Mouse (Mus musculus): ENCODE data around the gene Armcx3.
"Not testable (repeated sequence)": the region's sequence is repeated elsewhere in the genome, so short reads cannot be mapped to it uniquely, and the experiment has no call there.

Gene Armcx3

GRCm38 (mm10) chrX:134756434-134757292 lies at the start of gene Armcx3:
TSS of gene Armcx3 (plus strand) at chrX:134756595.
- DNase-seq: peak; percentile 53

GRCm38 (mm10) chrX:134716863-134717262 lies 39.5 kb upstream of the Armcx3 start:
- no peak for DNase-seq

- peak; percentile 44 for DNase-seq
Measured at GRCm38 (mm10) chrX:134717752-134718308, 38.6 kb upstream of the Armcx3 start, which contains the start of gene Armcx1. TSS of gene Armcx1 (plus strand) at chrX:134717963.

- peak; percentile 27 for DNase-seq
Measured at GRCm38 (mm10) chrX:134718524-134718923, 37.9 kb upstream of the Armcx3 start.

- not testable (repeated sequence) for DNase-seq
Measured at GRCm38 (mm10) chrX:134723762-134724161, 32.6 kb upstream of the Armcx3 start.

DNA sequence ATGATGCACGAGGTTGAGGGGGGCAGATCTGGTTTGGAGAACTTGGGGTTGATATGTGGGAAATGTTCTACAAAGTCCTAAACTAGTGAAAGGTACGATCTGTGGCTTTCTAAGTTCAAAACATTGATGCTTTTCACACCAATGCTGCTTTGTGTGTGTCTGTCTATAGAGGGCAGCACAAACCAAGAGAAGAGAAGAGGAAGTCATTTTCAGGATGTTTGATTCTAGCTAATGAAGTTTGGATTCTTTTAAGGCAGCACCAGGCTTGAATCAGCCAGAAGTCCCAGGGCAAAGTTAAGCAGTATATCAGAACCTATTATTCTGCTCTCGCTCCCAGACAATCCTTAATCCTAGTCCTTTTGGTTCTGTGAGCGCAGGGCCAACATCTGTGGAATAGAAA lies 26.6 kb upstream of the Armcx3 start:
- DNase-seq: no peak

GRCm38 (mm10) chrX:134737796-134738195 lies 18.6 kb upstream of the Armcx3 start:
- no peak for DNase-seq

DNA sequence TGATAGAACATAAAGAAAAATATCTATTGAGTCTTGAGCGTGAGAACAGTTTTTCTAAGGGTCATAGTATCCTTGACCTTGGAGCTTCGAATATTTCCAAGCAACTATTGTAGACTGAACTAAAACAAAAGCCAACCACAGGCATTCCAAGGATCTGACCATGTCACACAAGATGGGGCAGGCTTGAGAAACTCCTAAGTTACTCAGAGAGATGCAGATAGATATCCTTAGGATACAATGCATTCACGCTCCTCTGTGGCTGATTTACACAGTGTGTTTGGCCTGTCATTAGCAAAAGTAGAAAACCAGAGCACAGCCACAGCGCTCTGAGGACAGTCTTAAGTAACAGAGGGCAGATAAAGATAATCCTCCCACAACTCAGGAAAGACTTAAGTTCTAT lies 17.2 kb upstream of the Armcx3 start:
- DNase-seq: no peak

GRCm38 (mm10) chrX:134741862-134742261 lies 14.5 kb upstream of the Armcx3 start:
- no peak for DNase-seq

- peak; percentile 34 for DNase-seq
Measured at GRCm38 (mm10) chrX:134746459-134746858, 9.9 kb upstream of the Armcx3 start.

GRCm38 (mm10) chrX:134750764-134751592 lies 5.4 kb upstream of the Armcx3 start, which contains the start of gene Armcx6:
TSS of gene Armcx6 (minus strand) at chrX:134751417.
- DNase-seq: peak; percentile 55

- DNase-seq: no peak
Measured at GRCm38 (mm10) chrX:134751910-134752309, 4.5 kb upstream of the Armcx3 start.

DNA sequence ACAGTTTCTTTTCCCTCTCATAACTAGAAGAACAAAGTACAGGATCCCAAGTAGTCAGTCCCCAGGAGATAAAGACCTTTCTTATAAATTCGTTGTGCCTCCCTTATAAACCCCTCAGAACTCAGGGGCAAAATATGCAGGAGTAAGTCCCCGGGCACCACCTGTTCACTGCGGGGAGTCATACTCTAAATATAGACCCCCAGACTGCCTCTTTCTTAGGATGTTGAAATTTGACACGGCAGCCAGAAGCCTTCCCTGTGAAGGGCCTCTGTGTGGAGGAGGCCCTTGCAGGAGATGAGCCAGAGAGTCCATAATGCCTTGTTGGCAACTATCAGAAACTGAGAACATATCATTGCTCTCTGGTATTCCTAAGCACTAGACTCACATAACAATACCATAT lies 3.8 kb upstream of the Armcx3 start:
- no peak for DNase-seq

DNA sequence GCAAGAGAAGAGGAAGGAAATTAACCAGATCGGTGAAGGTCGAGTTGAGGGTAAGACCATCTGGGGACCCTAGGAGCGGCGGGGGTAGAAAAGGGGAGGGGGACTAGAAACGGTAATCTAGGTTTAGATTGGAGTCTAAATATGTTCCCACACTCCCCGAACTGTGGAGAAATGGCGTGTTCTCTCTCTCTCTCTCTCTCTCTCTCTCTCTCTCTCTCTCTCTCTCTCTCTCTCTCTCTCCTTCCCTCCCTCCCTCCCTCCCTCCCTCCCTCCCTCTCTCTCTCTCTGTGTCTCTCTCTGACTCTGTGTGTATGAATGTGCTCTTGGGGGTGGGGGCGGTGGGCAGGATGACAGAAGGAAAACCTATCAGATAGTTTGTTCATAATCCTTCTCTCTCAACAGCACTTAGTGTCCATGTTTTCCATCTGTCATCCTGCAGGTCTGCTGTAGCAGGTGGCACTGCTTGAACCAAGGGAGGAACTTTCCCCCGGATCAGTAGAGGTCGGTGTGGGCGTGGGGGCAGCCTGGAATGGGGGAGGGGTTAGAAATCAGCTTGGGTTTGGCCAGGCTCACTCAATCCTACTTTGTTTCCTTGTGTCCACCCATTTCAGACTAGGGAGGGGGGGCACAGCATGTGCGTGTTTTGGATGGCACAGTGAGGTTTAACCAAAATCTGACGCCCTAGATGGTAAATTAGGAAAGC lies 1.0 kb downstream of the Armcx3 start:
- DNase-seq: no peak

DNA sequence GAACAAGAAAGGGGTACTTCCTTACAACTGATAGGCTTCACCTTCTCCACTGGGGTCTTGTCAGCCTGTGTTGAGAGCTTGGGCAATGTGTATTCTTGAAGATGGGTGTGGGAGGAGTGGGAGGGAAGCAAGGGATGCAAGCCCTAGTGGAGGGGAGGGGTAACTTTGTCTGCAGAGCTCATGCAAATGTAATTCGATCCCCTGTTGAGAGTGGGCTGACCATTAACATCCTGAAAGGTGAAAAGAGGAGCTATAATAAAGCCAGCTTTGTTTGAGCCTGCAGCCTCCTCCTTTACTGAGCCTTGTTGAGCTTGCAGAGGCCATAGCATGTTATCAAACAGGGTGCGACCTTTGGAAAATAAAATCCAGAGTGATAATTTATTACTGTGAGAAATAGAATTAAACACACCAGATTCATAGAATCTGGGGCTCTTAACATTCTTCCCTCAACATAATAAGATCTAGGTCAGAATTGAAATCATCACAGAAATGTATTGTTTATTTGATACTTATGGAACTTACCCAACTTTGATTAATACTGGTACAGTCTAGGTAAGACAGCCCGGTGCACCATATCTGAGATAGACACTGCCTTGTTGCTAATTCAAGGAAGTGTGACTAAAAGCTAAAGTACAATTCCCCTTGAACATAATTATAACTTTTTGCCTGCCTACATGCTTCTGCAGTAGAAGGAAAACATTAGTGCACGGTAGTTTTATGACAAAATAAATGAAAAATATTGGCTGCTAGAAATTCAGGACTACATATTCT lies 7.2 kb downstream of the Armcx3 start:
- DNase-seq: not testable (repeated sequence)

DNA sequence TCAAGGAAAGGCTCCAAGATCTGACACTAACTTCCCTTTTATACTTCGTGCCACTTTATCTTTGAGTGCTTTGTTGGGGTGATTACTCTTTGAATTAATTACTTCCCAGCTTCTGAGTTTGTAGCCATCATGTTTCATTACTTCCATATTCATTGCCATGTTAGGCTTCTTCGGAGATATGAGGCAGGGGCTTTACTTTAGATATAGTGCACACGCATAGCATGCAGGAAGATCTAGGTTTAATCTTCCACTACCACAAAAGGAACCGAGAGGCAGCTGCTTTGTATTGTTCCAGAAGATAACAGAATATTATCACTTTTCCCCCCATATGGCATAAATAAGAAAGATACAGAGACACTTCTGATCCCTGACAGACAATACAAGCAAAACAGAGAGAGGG lies 31.3 kb downstream of the Armcx3 start:
- no peak for DNase-seq

GRCm38 (mm10) chrX:134807833-134808754 lies 51.7 kb downstream of the Armcx3 start:
- DNase-seq: peak; percentile 9

GRCm38 (mm10) chrX:134808755-134809224 lies 52.4 kb downstream of the Armcx3 start, which contains the start of gene Armcx2:
TSS of gene Armcx2 (minus strand) at chrX:134809221.
- peak; percentile 19 for DNase-seq
